Mouse (Mus musculus): Measurements from ENCODE around the gene Kcnq4.

- no peak for TF ChIP-seq ZNF384 (IDR thresholded peaks at IDR 0.05; ENCODE audit: low read depth, low read length)
- TF ChIP-seq CHD2 (IDR thresholded peaks at IDR 0.05; ENCODE audit: low read depth, low read length) = no peak
- no peak for TF ChIP-seq HCFC1 (IDR thresholded peaks at IDR 0.05; ENCODE audit: borderline replicate concordance, insufficient read depth, low read length)
- no peak for TF ChIP-seq MAFK (IDR thresholded peaks at IDR 0.05; ENCODE audit: insufficient read depth, low read depth, low read length)
- no peak for TF ChIP-seq ZC3H11A (IDR thresholded peaks at IDR 0.05; ENCODE audit: borderline replicate concordance, low read depth, low read length)
These were observed 20.6 kb downstream of the Kcnq4 start for GRCm38 (mm10) chr4:120727842-120728241.

Data from ES-E14 (cell line).